Mouse (Mus musculus): ENCODE measurements around the gene Cd33. TPM values are rescaled to one million over a fixed set of nuclear protein-coding genes. Genes with fewer than 3 reads are reported as not detected.
A peak's percentile ranks its signal among the peaks of the same experiment; 100 is the strongest.

Gene Cd33
- polyA plus RNA-seq, 1 experiment, result 1.9 TPM

DNA sequence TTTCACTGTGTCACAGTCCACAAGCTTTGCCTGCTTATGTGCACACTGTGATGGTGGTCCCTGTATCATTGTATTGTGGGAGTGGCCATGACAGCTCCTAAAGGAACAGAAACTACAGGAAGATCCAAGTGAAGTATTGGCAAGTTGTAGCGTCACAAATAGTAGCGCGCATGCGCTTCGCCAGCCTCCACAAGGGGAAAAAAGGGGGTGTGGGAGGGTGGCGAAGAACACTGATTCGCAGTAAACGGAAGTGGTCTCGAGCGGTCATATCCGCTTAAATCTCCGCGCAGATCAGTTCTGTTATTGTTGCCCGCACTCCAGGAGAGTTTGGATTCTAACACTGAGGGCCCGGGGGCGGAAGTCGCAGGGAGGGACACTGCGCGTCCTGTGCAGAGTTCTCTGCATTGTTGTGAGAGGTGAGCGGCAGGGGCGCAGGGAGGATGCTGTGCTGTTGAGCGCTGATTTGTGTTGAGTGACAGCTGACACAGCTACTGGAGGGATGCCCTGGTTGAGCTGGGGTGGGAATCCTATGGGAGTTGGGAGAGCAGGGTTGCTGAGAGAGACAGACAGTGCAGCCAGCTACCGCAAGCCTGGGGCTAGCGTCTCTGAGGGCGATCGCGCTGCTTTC is 17.9 kb upstream of the Cd33 start, which contains the start of gene Zfp658:
Gene Zfp658 (plus strand): TSS at position 251 of the 628 bp plus-strand sequence.
- Histone ChIP-seq H3K4me3 (replicated peaks; ENCODE audit: insufficient read depth, low read depth, low read length) (peak within 1 kb of the TSS; percentile 78), H3K27ac (ENCODE audit: insufficient read depth, low read length) (peak within 1 kb of the TSS; percentile 12), H3K27me3 (ENCODE audit: control insufficient read depth, insufficient read depth, low read length) (no peaks in the 10 kb centered on the region), H3K4me1 (ENCODE audit: control insufficient read depth, insufficient read depth, low read length) (0 out of 2 replicates have a peak, but pooled peaks cover 6% of the 10 kb centered on the region)
- TF ChIP-seq POLR2A (IDR thresholded peaks at IDR 0.05; ENCODE audit: borderline replicate concordance, insufficient read depth, low read length) (peak; percentile 43; the same call in 1 of the 2 replicates), CTCF (IDR thresholded peaks at IDR 0.05; ENCODE audit: borderline replicate concordance, insufficient read depth, low read depth, low read length) (no peak)
- DNase-seq, result peak; percentile 83 to 86
- WGBS, result under 1% methylated on average over 27 of the region's 27 CpGs

- 64% methylated on average over 1 of the region's 1 CpGs for WGBS
- Histone ChIP-seq H3K27ac (ENCODE audit: insufficient read depth, low read length) (no peak overlapping the region), H3K4me3 (replicated peaks; ENCODE audit: insufficient read depth, low read depth, low read length) (no peak overlapping the region), H3K4me1 (ENCODE audit: control insufficient read depth, insufficient read depth, low read length) (no peaks in the 10 kb centered on the region), H3K27me3 (ENCODE audit: control insufficient read depth, insufficient read depth, low read length) (no peaks in the 10 kb centered on the region)
- no peak for DNase-seq
- TF ChIP-seq CTCF (IDR thresholded peaks at IDR 0.05; ENCODE audit: borderline replicate concordance, insufficient read depth, low read depth, low read length), result no peak
- no peak for TF ChIP-seq POLR2A (IDR thresholded peaks at IDR 0.05; ENCODE audit: borderline replicate concordance, insufficient read depth, low read length)
These were observed 12.7 kb upstream of the Cd33 start for GRCm38 (mm10) chr7:43556901-43557300.

DNA sequence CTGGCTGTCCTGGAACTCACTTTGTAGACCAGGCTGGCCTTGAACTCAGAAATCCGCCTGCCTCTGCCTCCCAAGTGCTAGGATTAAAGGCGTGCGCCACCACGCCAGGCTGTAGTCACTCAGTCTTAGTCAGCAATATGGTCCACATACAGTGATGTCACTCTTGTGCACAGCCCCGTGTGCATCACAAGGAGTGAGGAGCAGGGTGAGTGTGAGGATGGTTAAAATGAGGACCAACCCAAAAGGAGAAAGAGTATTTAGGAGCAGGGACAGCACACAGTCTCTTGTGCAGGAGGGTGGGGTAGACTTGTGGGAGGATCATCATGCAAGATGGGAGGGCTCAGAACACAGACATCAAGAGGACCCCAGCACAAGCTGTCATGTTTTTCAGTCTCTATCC is 11.1 kb upstream of the Cd33 start:
- no peak for TF ChIP-seq POLR2A (IDR thresholded peaks at IDR 0.05; ENCODE audit: borderline replicate concordance, insufficient read depth, low read length)
- no peak for TF ChIP-seq CTCF (IDR thresholded peaks at IDR 0.05; ENCODE audit: borderline replicate concordance, insufficient read depth, low read depth, low read length)
- no peaks in the 10 kb centered on the region for H3K27me3 ChIP-seq (ENCODE audit: control insufficient read depth, insufficient read depth, low read length)
- H3K4me3 ChIP-seq (replicated peaks; ENCODE audit: insufficient read depth, low read depth, low read length), result no peak overlapping the region
- no peak for DNase-seq
- H3K27ac ChIP-seq (ENCODE audit: insufficient read depth, low read length), result no peak overlapping the region
- H3K4me1 ChIP-seq (ENCODE audit: control insufficient read depth, insufficient read depth, low read length), result no peaks in the 10 kb centered on the region
- 91% methylated on average over 5 of the region's 5 CpGs for WGBS

DNA sequence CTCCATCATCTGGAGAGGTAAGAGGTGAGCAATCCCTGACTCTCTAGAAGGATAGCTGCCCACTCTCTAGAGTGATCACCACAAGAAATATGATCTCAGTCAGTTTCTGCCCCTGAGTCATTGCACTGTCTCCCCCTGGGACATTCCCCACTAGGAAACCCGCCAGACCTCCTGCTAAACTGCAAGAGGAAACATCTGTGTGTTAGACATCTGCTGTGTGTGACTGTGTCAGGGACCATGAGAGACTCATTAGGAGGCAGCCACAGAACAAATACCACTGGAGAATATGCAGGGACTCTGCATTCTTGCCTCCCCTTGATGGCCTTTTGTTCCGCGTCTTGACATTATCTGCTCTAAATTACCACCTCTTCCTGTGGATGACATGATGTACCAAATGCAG is 10.3 kb upstream of the Cd33 start:
- Histone ChIP-seq H3K4me3 (replicated peaks; ENCODE audit: insufficient read depth, low read depth, low read length) (no peak overlapping the region), H3K4me1 (ENCODE audit: control insufficient read depth, insufficient read depth, low read length) (no peaks in the 10 kb centered on the region), H3K27me3 (ENCODE audit: control insufficient read depth, insufficient read depth, low read length) (no peaks in the 10 kb centered on the region), H3K27ac (ENCODE audit: insufficient read depth, low read length) (no peak overlapping the region)
- TF ChIP-seq POLR2A (IDR thresholded peaks at IDR 0.05; ENCODE audit: borderline replicate concordance, insufficient read depth, low read length), result no peak
- TF ChIP-seq CTCF (IDR thresholded peaks at IDR 0.05; ENCODE audit: borderline replicate concordance, insufficient read depth, low read depth, low read length), result no peak
- WGBS, result 46% methylated on average over 3 of the region's 3 CpGs
- DNase-seq, result no peak

- Histone ChIP-seq H3K27ac (ENCODE audit: insufficient read depth, low read length) (no peak overlapping the region), H3K27me3 (ENCODE audit: control insufficient read depth, insufficient read depth, low read length) (no peaks in the 10 kb centered on the region), H3K4me3 (replicated peaks; ENCODE audit: insufficient read depth, low read depth, low read length) (no peak overlapping the region), H3K4me1 (ENCODE audit: control insufficient read depth, insufficient read depth, low read length) (peaks cover 3% of the 10 kb centered on the region)
- TF ChIP-seq CTCF (IDR thresholded peaks at IDR 0.05; ENCODE audit: borderline replicate concordance, insufficient read depth, low read depth, low read length) (no peak), POLR2A (IDR thresholded peaks at IDR 0.05; ENCODE audit: borderline replicate concordance, insufficient read depth, low read length) (no peak)
- DNase-seq, result no peak
- 75% methylated on average over 4 of the region's 4 CpGs for WGBS
These were observed 8.9 kb upstream of the Cd33 start for GRCm38 (mm10) chr7:43553153-43553552.

GRCm38 (mm10) chr7:43548206-43548605 is 4.0 kb upstream of the Cd33 start:
- 0 out of 2 replicates have a peak overlapping the region, but pooled peaks have one; percentile 20 for H3K27ac ChIP-seq (ENCODE audit: insufficient read depth, low read length)
- no peaks in the 10 kb centered on the region for H3K27me3 ChIP-seq (ENCODE audit: control insufficient read depth, insufficient read depth, low read length)
- peak; percentile 35 to 60 for DNase-seq
- TF ChIP-seq CTCF (IDR thresholded peaks at IDR 0.05; ENCODE audit: borderline replicate concordance, insufficient read depth, low read depth, low read length) (no peak), POLR2A (IDR thresholded peaks at IDR 0.05; ENCODE audit: borderline replicate concordance, insufficient read depth, low read length) (no peak)
- WGBS, result 7% methylated on average over 4 of the region's 4 CpGs
- no peak overlapping the region for H3K4me3 ChIP-seq (replicated peaks; ENCODE audit: insufficient read depth, low read depth, low read length)
- H3K4me1 ChIP-seq (ENCODE audit: control insufficient read depth, insufficient read depth, low read length), result peaks cover 15% of the 10 kb centered on the region

DNA sequence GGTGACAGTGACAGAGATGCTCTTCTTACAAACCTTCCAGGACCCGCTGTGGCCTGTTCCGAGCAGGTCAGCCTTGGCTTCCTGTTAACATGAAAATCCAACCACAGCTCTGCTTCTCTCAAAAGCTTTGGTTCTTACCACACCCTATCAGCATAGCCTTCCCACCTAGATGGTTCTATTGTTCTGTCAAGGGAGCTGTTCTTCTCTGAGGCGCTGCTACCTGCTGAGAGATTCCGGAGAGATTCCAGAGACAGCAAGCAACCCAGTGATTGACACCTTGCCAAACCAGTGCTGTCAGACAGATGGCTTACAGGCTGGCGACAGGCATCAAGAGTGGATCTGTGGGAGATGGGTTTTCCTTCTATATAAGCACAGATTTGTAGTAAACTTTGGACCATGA is 3.4 kb upstream of the Cd33 start:
- Histone ChIP-seq H3K27me3 (ENCODE audit: control insufficient read depth, insufficient read depth, low read length) (no peaks in the 10 kb centered on the region), H3K4me3 (replicated peaks; ENCODE audit: insufficient read depth, low read depth, low read length) (no peak overlapping the region), H3K4me1 (ENCODE audit: control insufficient read depth, insufficient read depth, low read length) (peaks cover 15% of the 10 kb centered on the region), H3K27ac (ENCODE audit: insufficient read depth, low read length) (0 out of 2 replicates have a peak overlapping the region, but pooled peaks have one; percentile 20)
- peak; percentile 60 to 77 for DNase-seq
- WGBS, result 16% methylated on average over 5 of the region's 5 CpGs
- TF ChIP-seq POLR2A (IDR thresholded peaks at IDR 0.05; ENCODE audit: borderline replicate concordance, insufficient read depth, low read length), result no peak
- TF ChIP-seq CTCF (IDR thresholded peaks at IDR 0.05; ENCODE audit: borderline replicate concordance, insufficient read depth, low read depth, low read length), result no peak

All from cerebellum, adult 2 months (tissue).